Mouse (Mus musculus): ENCODE measurements around the gene Map2.

DNA sequence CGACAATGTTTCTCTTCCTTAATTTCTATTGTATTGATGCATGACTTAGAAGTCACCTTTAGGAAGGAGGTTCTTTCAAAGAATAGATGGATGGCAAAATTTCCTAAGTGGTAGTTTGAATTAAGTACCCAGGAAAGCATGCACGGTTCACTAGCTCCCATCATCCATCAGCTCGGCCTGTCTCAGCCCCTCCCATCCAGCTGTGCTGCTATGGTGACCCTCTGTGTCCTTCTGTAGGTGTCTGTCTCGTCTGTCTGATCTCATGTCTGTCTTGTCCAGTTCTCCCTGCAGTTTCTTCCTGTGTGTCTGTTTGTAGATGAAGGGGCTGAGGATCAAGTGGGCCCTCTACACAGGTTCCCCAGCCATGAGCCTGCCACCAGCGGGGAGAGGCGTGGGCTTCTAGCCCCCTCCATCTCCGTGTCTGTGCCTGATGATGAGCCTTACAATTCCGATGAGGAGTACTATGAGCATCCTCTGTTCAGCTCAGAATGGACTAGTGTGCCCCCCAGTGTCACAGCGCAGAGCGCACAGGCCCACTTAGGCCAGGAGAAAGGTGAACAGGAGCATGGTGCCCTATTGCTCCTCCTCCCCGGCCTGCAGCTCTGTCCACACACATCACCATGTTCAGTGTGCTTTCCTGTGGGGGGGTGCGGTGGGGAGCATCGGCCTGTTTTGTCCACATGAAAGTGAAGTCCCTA, 232.3 kb downstream of the Map2 start:
- TF ChIP-seq CTCF (IDR thresholded peaks at IDR 0.05; ENCODE audit: low read depth, low read length) (no peak), POLR2A (IDR thresholded peaks at IDR 0.05; ENCODE audit: borderline replicate concordance, low read depth, low read length) (no peak)

Measured in bone marrow macrophage, adult 2 months (primary cell).